Mouse (Mus musculus): ENCODE data around the gene Ubxn10. TPM values are rescaled to one million over a fixed set of nuclear protein-coding genes. Genes with fewer than 3 reads are reported as not detected.
A peak's percentile ranks its signal among the peaks of the same experiment; 100 is the strongest.

Gene Ubxn10
- total RNA-seq, 2 experiments from 2014 or later: 0.88 to 0.99 TPM

DNA sequence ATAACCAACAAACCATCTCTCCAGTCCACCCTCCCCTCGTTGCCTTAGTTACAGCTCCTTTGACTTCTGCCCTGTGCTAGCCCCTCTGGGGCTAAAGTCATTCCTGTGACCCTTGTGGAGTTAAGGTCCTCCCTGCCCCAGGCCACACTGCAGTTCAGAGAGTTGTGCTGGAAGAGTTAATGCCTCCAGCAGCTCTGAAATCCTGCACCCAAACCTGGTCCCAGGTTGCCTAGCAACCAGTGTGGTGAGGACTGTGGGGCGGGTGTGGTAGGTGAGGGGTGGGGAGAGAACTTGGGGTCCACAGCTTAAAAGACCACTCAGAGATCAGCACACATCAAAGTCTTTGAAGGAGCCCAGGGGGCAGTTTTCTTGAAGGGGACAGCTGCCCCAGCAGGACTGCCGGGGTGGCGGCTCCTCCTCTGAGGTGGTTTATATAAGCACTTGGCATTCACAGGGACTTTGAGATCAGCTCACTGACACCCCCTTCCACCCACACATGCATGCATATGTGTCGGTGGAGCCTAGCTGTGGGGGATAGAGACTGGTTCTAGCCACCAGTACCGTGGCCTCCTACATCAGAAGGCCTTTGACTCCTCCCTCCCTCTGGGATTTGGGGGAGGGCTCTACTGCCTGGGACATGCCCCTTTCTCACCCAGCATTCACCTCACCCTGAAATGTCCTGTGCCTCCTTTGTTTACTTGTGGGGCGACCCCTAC, 2.3 kb upstream of the Ubxn10 start:
- no peak for DNase-seq (ENCODE audit: low spot score in 2 of 2)
- intact Hi-C loops (cut with DNase I): no loop called here

- intact Hi-C loops (cut with DNase I): no loop called here
- no peak for DNase-seq (ENCODE audit: low spot score in 2 of 2)
Observed at GRCm38 (mm10) chr4:138734863-138735262, 2.1 kb downstream of the Ubxn10 start.

DNA sequence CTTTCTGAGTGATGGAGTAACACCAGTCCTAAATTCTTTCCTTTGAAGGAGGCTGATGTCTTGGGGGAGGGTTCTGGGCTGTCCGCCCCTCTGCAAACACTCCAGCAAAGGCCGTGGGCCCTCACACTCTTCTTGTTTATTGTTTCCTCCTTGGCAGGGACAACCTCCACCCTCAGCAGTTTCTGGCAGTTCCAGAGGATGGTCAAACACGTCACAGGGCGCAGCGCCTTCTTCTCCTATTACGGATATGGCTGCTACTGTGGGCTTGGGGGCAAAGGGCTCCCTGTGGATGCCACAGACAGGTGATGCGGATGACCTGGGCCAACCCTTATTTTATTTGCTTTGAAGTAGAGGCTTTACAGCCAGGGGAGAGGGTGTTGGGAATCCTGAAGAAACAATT, 2.9 kb downstream of the Ubxn10 start:
- intact Hi-C loops (cut with DNase I): no loop called here
- no peak for DNase-seq (ENCODE audit: low spot score in 2 of 2)

GRCm38 (mm10) chr4:138729018-138729703, 7.8 kb downstream of the Ubxn10 start:
- intact Hi-C loops (cut with DNase I): no loop called here

DNA sequence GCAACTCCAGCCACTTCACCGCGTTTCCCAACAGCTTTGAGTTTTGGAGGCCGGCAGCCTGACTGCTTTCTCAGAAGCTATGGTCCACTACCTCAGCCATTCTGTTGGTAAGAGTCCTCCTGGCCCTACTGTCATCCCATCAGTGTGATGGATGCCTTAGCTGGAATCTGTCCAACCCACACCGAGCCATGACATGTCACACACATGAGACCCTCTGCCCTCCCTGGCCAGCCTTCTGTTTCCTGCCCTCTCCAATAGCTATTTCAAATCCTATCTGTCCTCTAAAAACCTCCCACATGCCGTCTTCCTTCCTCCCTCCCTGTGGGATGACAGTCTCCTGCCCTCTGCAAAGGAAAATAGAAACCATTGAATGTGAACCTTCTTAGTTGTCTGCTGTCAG, 11.2 kb downstream of the Ubxn10 start:
- DNase-seq (ENCODE audit: low spot score in 2 of 2): no peak
- intact Hi-C loops (cut with DNase I): no loop called here

More at GRCm38 (mm10) chr4:138729018-138729703, 7.8 kb downstream of the Ubxn10 start:
- no peak for DNase-seq (ENCODE audit: low spot score in 2 of 2)

GRCm38 (mm10) chr4:138725127-138725461, 11.9 kb downstream of the Ubxn10 start:
- DNase-seq (ENCODE audit: low spot score in 2 of 2): peak in 1 of 2 experiments; percentile 53

GRCm38 (mm10) chr4:138724354-138725126, 12.4 kb downstream of the Ubxn10 start, which contains the start of gene Pla2g2c:
Gene Pla2g2c (plus strand): TSS chr4:138724792.
- intact Hi-C loops (cut with DNase I): no loop called here

More at GRCm38 (mm10) chr4:138725127-138725461, 11.9 kb downstream of the Ubxn10 start:
- intact Hi-C loops (cut with DNase I): no loop called here

DNA sequence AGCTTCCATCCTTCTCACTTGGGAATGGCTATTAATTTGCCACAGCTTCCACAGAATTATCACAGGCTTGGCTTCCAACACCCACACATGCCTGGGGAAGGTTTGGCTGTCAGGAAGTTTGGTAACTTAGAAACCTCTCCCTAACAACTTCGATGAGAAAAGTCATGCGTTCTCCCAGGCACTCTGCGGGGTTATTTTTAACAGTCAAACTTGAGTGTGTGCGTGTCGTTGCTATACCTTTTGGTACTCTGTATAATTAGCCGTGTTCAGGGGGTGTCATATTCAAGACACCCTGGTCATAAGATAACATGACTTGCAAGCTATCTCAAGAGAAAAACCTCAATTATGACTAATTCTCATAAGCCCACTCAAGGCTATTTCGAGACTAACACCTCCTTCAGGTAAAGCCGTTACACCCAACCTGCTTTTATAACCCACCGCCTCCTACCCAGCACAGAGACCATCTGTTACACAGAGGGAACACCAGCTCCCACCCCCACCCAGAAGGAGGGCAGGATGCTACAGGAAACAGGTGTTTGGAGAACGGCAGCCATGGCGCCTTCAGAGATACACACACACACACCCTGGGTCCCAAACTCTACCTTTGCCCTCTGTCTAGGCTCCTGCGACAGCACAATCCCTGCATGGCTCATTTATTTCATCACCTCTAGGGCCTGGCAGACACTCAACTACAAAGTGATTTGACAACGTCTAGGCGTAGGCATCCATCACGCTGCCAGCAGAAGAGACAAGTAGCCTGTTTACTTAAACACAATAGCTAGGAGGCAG, 13.3 kb downstream of the Ubxn10 start:
- intact Hi-C loops (cut with DNase I): no loop called here
- peak; percentile 75 to 90 for DNase-seq (ENCODE audit: low spot score in 2 of 2)

More at GRCm38 (mm10) chr4:138724354-138725126, 12.4 kb downstream of the Ubxn10 start, which contains the start of gene Pla2g2c:
- peak; percentile 63 to 73 for DNase-seq (ENCODE audit: low spot score in 2 of 2)

DNA sequence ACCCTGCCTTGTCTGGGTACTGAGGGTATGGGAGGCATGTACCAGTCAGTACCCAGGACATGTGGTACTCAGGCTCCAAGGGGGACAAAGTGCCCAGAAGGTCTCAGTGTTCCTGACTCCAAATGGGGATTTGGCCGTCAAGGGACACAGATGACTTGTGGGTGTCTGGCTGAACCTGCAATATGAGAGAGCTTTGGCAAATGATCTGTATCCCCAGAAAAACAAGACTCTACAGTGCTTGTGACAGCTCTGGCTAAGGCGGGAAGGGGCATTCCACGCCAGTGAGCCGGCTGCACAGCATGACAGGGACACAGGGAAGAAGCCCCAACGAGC, 17.7 kb downstream of the Ubxn10 start:
- DNase-seq (ENCODE audit: low spot score in 2 of 2): no peak
- intact Hi-C loops (cut with DNase I): no loop called here

DNA sequence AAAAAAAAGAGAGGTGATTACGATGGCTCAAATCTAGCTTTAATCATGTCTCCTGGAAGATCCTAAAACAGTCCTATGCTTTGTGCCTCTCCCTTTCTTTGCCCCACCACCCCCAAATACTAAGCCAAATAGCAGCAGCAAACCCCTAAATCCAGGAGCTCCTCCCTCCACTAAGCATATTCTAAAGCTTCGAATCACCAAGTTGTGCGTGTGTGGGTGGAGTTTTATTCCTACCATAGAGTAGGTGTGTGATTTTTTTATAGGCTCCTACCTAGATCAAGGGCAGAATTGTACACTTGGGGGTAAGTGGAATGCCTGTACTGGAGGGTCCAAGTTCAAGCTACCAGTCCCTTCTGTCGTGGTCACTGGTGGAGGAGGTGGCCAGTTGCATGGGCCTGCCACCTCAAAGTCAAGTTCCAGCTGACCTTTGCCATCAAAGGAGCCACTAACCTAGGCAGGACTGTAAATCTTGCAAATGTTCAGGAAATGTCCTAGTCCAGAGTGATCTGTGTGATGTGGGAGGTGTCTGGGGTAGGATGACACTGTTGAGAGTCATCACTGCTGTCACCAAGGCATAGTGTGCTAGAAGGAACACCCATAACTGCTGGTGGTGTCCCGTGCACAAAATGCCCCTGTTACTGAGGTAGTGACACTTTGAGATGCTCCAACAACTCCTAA, 18.2 kb downstream of the Ubxn10 start:
- intact Hi-C loops (cut with DNase I): no loop called here
- DNase-seq (ENCODE audit: low spot score in 2 of 2): no peak

DNA sequence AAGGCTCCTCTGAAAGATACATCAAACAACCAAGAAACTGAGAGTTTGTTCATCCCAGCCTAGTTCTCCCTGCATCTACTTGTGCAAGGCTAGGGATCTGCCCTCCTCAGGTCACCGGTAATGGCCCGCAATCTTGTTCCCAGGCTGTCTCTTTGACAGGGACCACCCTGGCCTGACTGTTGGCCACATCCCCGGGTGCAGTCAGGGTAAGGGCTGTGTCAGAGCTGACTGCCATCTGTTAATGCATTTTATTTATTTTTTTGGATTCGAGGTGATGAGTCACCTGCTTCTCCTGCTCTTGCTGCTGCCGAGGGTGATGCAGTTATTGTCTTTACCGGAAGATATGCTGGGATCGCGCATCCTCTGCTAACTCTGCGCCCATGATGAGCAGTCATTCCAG, 20.3 kb downstream of the Ubxn10 start:
- intact Hi-C loops (cut with DNase I): no loop called here
- DNase-seq (ENCODE audit: low spot score in 2 of 2): no peak

DNA sequence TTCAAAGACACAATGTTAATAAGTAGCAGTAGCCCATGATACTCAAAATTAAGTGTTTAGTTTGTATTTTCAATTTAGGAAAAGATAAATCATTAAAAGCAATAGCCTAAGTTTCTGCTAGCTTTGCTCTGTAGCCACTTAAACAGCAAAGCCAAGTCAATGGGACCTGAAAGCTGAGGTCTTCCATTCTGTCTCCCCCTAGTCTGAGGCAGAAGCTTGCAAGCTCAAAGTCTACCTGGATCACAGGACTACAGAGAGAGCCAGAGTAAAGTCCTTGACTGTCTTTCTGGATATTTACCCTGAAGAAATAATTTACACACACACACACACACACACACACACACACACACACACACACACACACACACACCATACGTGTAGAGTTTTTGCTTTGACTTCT, 22.8 kb downstream of the Ubxn10 start:
- intact Hi-C loops (cut with DNase I): no loop called here
- DNase-seq (ENCODE audit: low spot score in 2 of 2): no peak

GRCm38 (mm10) chr4:138712621-138713020, 24.3 kb downstream of the Ubxn10 start:
- intact Hi-C loops (cut with DNase I): no loop called here
- DNase-seq (ENCODE audit: low spot score in 2 of 2): no peak

DNA sequence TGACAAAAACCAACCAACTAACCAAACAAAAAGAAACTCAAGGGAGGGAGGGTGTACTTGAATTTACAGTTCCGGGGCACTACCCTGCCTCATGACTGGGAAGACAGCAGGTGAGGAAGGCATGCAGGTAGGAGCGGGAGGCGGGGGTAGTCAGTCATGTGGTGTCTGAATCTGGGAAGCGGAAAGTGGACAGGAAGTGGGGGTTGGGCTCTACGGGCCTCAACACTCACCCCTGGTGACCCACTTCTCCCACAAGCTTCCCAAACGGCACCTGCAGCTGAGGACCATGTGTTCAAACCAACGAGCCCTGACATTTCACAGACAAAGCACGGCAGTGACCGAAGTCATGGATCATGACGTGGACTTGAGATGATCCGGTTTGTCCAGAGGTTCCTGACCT, 24.9 kb downstream of the Ubxn10 start:
- intact Hi-C loops (cut with DNase I): no loop called here
- no peak for DNase-seq (ENCODE audit: low spot score in 2 of 2)

- intact Hi-C loops (cut with DNase I): no loop called here
- no peak for DNase-seq (ENCODE audit: low spot score in 2 of 2)
Observed at GRCm38 (mm10) chr4:138711051-138711820, 25.7 kb downstream of the Ubxn10 start.

- intact Hi-C loops (cut with DNase I): no loop called here
- DNase-seq (ENCODE audit: low spot score in 2 of 2): no peak
Observed at GRCm38 (mm10) chr4:138710633-138711032, 26.3 kb downstream of the Ubxn10 start.

- no peak for DNase-seq (ENCODE audit: low spot score in 2 of 2)
- intact Hi-C loops (cut with DNase I): loop anchor here (2.0 kb wide), 1 partner anchor 141 kb away; no protein-coding TSS in a partner anchor
Observed at GRCm38 (mm10) chr4:138709944-138710343, 27.0 kb downstream of the Ubxn10 start.

GRCm38 (mm10) chr4:138709246-138709645, 27.7 kb downstream of the Ubxn10 start:
- intact Hi-C loops (cut with DNase I): loop anchor here (2.0 kb wide), 1 partner anchor 142 kb away; no protein-coding TSS in a partner anchor
- no peak for DNase-seq (ENCODE audit: low spot score in 2 of 2)
